Mouse (Mus musculus): ENCODE results near the gene Ces1f. TPM values are rescaled to one million over a fixed set of nuclear protein-coding genes. Genes with fewer than 3 reads are reported as not detected.

Gene Ces1f
- polyA plus RNA-seq (2015; fragmentation: Nextera tagmentation; extraction: Ambion mirVana): not detected in 2 replicates

DNA sequence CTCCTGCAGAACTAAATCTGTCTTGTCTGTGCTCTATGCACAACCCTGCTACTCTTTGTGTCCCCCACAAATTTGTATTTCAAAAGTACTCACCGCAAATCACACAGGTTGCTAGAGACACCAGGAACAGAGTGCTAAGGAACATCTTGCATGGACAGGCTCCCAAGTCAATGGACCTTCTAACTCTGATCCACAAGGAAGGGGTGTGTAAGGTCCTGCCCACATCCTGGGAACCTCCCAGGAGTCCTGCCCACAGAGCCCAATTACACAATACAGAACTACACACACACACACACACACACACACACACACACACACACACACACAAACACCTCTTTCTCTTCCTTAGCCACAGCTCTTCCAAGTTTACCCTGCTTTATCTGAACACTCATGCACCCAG is at the start of gene Ces1f:
Ces1f (minus strand) TSS at position 192 of the 400 bp plus-strand sequence.
- H3K4me2 ChIP-seq (replicated peaks): no peak within 1 kb of the TSS
- no peak within 1 kb of the TSS for H3K27ac ChIP-seq (replicated peaks)
- no peaks in the 10 kb centered on the region for H3K4me1 ChIP-seq
- no peaks in the 10 kb centered on the region for H3K27me3 ChIP-seq
- no peak within 1 kb of the TSS for H3K4me3 ChIP-seq (replicated peaks)
- WGBS: 92% methylated on average over 1 of the region's 1 CpGs
- no peaks in the 10 kb centered on the region for H3K36me3 ChIP-seq
- ATAC-seq (ENCODE audit: insufficient number of reproducible peaks, low FRiP score, low TSS enrichment, low read depth): no peak
- no peaks in the 10 kb centered on the region for H3K9me3 ChIP-seq (replicated peaks)
- no peak within 1 kb of the TSS for H3K9ac ChIP-seq

DNA sequence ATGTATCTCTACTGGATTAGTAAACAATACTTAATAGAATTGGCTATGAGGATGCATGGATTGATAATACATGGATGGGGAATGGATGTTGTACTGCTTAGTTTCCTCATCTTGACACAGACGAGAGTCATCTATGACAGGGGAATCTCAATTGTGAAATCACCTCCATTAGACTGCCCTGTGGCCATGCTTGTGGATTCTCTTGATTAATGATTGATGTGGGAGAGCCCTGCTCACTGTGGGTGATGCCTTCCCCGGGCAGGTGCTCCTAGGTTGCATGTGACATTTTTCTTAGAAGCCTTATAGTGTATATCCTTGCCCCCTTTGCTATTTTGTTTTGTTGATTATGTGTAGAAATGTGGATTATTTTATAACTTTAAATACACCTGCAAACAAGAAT is 45.6 kb upstream of the Ces1f start:
- Histone ChIP-seq H3K9me3 (replicated peaks) (no peaks in the 10 kb centered on the region), H3K4me3 (replicated peaks) (no peak overlapping the region), H3K27me3 (no peaks in the 10 kb centered on the region), H3K4me1 (no peaks in the 10 kb centered on the region), H3K36me3 (no peaks in the 10 kb centered on the region), H3K4me2 (replicated peaks) (no peak overlapping the region), H3K27ac (replicated peaks) (no peak overlapping the region), H3K9ac (no peak overlapping the region)
- ATAC-seq (ENCODE audit: insufficient number of reproducible peaks, low FRiP score, low TSS enrichment, low read depth): no peak
- 59% methylated on average over 2 of the region's 2 CpGs for WGBS

DNA sequence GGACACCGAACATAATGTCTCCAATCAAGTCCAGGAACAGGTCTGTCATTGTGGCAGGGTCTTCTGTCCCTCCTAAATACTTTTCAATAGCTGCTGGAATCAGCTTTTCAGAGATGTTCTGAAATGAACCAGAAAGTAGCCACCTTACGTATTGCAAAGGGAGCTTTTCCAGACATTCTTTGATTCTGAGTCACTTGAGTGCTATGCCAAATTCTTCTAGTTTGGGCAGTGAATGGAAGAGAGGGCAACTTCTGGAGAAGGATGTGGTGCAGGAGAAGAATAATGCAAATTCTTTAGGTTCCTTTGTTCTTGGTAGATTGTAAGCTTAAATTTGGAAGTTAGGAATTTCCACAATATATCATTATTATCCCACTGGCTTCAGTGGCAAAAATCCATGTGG is 37.5 kb upstream of the Ces1f start:
- Histone ChIP-seq H3K4me2 (replicated peaks) (no peak overlapping the region), H3K9ac (no peak overlapping the region), H3K27ac (replicated peaks) (no peak overlapping the region), H3K9me3 (replicated peaks) (no peaks in the 10 kb centered on the region), H3K4me3 (replicated peaks) (no peak overlapping the region), H3K27me3 (no peaks in the 10 kb centered on the region), H3K4me1 (no peaks in the 10 kb centered on the region), H3K36me3 (no peaks in the 10 kb centered on the region)
- WGBS: 81% methylated on average over 2 of the region's 2 CpGs
- no peak for ATAC-seq (ENCODE audit: insufficient number of reproducible peaks, low FRiP score, low TSS enrichment, low read depth)

- H3K9me3 ChIP-seq (replicated peaks): no peaks in the 10 kb centered on the region
- H3K27me3 ChIP-seq: no peaks in the 10 kb centered on the region
- no peak overlapping the region for H3K9ac ChIP-seq
- 89% methylated on average over 2 of the region's 2 CpGs for WGBS
- H3K36me3 ChIP-seq: no peaks in the 10 kb centered on the region
- H3K4me3 ChIP-seq (replicated peaks): no peak overlapping the region
- H3K4me2 ChIP-seq (replicated peaks): no peak overlapping the region
- no peak overlapping the region for H3K27ac ChIP-seq (replicated peaks)
- no peaks in the 10 kb centered on the region for H3K4me1 ChIP-seq
- ATAC-seq (ENCODE audit: insufficient number of reproducible peaks, low FRiP score, low TSS enrichment, low read depth): no peak
Observed at GRCm38 (mm10) chr8:93315557-93315956, 36.0 kb upstream of the Ces1f start.

DNA sequence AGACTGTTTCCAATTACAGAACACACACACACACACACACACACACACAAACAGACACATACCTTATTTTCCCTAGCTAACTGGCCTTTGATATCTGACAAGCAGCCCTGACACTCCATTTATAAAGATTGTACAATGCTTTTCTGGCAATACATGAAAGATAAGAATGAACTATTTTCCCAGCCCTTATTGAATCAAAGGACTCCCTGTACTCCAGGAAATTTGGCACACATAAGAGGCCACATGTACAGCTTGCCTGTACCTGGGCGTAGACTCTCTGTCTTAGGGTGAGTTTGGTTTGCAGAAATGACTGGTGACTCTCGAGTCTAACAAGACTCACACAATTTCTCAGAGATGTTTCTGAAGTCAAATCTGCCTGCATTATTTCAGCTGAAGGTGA is 4.3 kb upstream of the Ces1f start:
- no peak overlapping the region for H3K4me2 ChIP-seq (replicated peaks)
- H3K9me3 ChIP-seq (replicated peaks): no peaks in the 10 kb centered on the region; the same call in 1 of the 2 replicates
- H3K27ac ChIP-seq (replicated peaks): no peak overlapping the region
- no peaks in the 10 kb centered on the region for H3K27me3 ChIP-seq
- H3K4me1 ChIP-seq: no peaks in the 10 kb centered on the region
- H3K36me3 ChIP-seq: no peaks in the 10 kb centered on the region
- 70% methylated on average over 2 of the region's 2 CpGs for WGBS
- no peak overlapping the region for H3K9ac ChIP-seq
- no peak for ATAC-seq (ENCODE audit: insufficient number of reproducible peaks, low FRiP score, low TSS enrichment, low read depth)
- no peak overlapping the region for H3K4me3 ChIP-seq (replicated peaks)

- WGBS: 81% methylated on average over 3 of the region's 3 CpGs
- Histone ChIP-seq H3K9ac (no peak overlapping the region), H3K27me3 (no peaks in the 10 kb centered on the region)
Observed at GRCm38 (mm10) chr8:93282349-93282748, 2.8 kb upstream of the Ces1f start.

DNA sequence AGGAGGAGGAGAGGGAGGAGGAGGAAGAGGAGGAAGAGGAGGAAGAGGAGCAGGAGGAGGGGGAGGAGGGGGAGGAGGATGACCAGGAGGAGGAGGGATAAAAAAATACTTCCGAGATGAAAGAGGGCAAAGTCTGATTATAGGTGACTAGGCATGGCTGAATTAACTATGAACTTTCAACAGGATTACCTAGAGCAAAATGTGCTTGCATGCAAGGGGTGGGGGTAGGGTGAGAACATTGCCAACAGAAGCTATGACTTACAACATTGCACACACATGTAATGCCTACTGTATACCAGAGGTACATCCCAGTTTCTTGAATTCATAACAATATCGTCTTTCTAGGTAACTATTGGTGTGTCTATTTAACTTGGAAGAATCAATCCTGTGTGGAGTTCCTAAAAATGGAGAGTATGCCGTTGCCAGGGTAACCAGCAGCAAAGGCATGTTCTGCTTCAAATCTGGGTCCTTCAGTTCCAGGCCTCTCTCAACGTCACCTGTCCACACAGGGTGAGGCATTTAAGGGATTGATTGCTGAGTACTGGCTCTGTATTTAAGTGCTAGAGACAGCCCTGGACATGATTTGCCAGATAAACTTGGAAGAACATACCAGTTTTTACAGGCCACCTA is 1.3 kb downstream of the Ces1f start:
- no peak overlapping the region for H3K27ac ChIP-seq (replicated peaks)
- H3K9ac ChIP-seq: no peak overlapping the region
- no peak overlapping the region for H3K4me2 ChIP-seq (replicated peaks)
- H3K9me3 ChIP-seq (replicated peaks): no peaks in the 10 kb centered on the region
- H3K36me3 ChIP-seq: no peaks in the 10 kb centered on the region
- no peak overlapping the region for H3K4me3 ChIP-seq (replicated peaks)
- 75% methylated on average over 4 of the region's 4 CpGs for WGBS
- ATAC-seq (ENCODE audit: insufficient number of reproducible peaks, low FRiP score, low TSS enrichment, low read depth): no peak
- no peaks in the 10 kb centered on the region for H3K27me3 ChIP-seq
- no peaks in the 10 kb centered on the region for H3K4me1 ChIP-seq

More at GRCm38 (mm10) chr8:93282349-93282748, 2.8 kb upstream of the Ces1f start:
- H3K4me3 ChIP-seq (replicated peaks): no peak overlapping the region
- no peak overlapping the region for H3K27ac ChIP-seq (replicated peaks)
- no peak for ATAC-seq (ENCODE audit: insufficient number of reproducible peaks, low FRiP score, low TSS enrichment, low read depth)
- no peaks in the 10 kb centered on the region for H3K4me1 ChIP-seq
- H3K4me2 ChIP-seq (replicated peaks): no peak overlapping the region
- no peaks in the 10 kb centered on the region; the same call in 1 of the 2 replicates for H3K9me3 ChIP-seq (replicated peaks)
- H3K36me3 ChIP-seq: no peaks in the 10 kb centered on the region

DNA sequence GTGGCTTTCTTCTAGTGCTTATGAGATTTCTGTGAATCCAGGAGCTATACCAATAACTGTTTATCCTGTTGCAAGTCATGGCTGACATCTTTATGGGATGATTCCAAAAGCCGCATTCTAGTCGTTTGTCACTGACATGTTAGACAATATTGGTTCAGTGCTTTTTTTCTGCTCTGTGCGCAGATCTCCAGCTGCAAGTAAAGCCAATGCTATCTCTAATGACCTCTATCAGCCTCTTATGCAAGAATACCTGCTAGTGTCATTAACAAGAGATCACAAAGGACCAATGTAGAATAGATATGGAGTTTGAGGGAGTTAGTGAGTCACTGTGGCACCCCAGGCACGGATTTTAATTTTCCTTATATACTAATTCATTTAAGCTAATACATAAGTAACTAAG is 4.9 kb downstream of the Ces1f start:
- no peak for ATAC-seq (ENCODE audit: insufficient number of reproducible peaks, low FRiP score, low TSS enrichment, low read depth)
- no peaks in the 10 kb centered on the region for H3K9me3 ChIP-seq (replicated peaks)

DNA sequence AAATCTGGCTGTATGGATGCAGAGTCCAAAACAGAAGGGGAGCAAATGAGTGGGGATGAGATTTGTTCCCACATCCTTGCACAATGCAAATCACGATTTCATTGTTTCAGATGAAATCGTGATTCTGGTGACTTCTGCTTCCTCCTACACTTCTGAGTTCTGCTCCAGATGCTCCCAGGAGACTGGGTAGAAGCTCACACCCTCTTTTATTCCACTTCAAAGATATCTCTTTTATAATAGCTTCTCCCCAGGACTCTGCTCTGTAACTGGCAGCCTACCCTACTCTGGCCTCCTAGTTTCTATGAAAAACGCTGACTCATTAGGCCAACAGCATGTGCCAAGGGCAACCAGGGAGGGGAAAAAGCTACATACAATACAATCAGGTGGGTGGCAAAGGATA is 6.2 kb downstream of the Ces1f start:
- 80% methylated on average over 3 of the region's 3 CpGs for WGBS
- Histone ChIP-seq H3K9ac (no peak overlapping the region), H3K4me1 (no peaks in the 10 kb centered on the region), H3K27ac (replicated peaks) (no peak overlapping the region), H3K9me3 (replicated peaks) (no peaks in the 10 kb centered on the region), H3K27me3 (no peaks in the 10 kb centered on the region), H3K4me2 (replicated peaks) (no peak overlapping the region), H3K36me3 (no peaks in the 10 kb centered on the region), H3K4me3 (replicated peaks) (no peak overlapping the region)
- no peak for ATAC-seq (ENCODE audit: insufficient number of reproducible peaks, low FRiP score, low TSS enrichment, low read depth)

More for the DNA sequence above, 4.9 kb downstream of the Ces1f start:
- Histone ChIP-seq H3K27me3 (no peaks in the 10 kb centered on the region), H3K4me3 (replicated peaks) (no peak overlapping the region), H3K9ac (no peak overlapping the region), H3K27ac (replicated peaks) (no peak overlapping the region), H3K36me3 (no peaks in the 10 kb centered on the region), H3K4me2 (replicated peaks) (no peak overlapping the region), H3K4me1 (no peaks in the 10 kb centered on the region)
- 84% methylated on average over 4 of the region's 4 CpGs for WGBS

- Histone ChIP-seq H3K4me2 (replicated peaks) (no peak overlapping the region), H3K36me3 (no peaks in the 10 kb centered on the region), H3K27me3 (no peaks in the 10 kb centered on the region), H3K4me3 (replicated peaks) (no peak overlapping the region), H3K9ac (no peak overlapping the region), H3K27ac (replicated peaks) (no peak overlapping the region), H3K4me1 (no peaks in the 10 kb centered on the region), H3K9me3 (replicated peaks) (no peaks in the 10 kb centered on the region)
- WGBS: 92% methylated on average over 4 of the region's 4 CpGs
- no peak for ATAC-seq (ENCODE audit: insufficient number of reproducible peaks, low FRiP score, low TSS enrichment, low read depth)
Observed at GRCm38 (mm10) chr8:93272686-93273085, 6.9 kb downstream of the Ces1f start.

DNA sequence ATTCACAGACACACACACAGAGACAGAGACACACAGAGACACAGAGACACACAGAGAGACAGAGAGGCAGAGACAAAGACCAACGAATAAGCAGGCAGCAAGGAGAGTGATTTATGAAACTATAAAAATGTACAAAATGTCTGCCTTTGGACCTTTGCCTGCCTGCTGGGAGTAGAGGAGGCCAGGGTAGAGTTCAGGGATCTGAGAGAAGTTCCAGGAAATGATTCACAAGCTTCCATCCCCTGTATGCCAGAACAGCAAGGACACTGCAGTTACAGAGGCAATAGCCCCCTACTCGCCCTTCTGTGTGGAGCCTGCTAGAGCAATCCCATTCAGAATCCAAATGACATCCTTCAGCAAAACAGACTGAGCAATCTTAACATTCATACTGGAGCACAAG is 18.1 kb downstream of the Ces1f start:
- ATAC-seq (ENCODE audit: insufficient number of reproducible peaks, low FRiP score, low TSS enrichment, low read depth): no peak
- H3K4me1 ChIP-seq: no peaks in the 10 kb centered on the region
- H3K4me3 ChIP-seq (replicated peaks): no peak overlapping the region
- H3K36me3 ChIP-seq: no peaks in the 10 kb centered on the region
- no peaks in the 10 kb centered on the region for H3K9me3 ChIP-seq (replicated peaks)
- no peaks in the 10 kb centered on the region for H3K27me3 ChIP-seq
- no peak overlapping the region for H3K27ac ChIP-seq (replicated peaks)
- 73% methylated on average over 2 of the region's 2 CpGs for WGBS
- no peak overlapping the region for H3K4me2 ChIP-seq (replicated peaks)
- no peak overlapping the region for H3K9ac ChIP-seq

GRCm38 (mm10) chr8:93252400-93252925 is 27.1 kb downstream of the Ces1f start:
- WGBS: 90% methylated on average over 1 of the region's 1 CpGs

More at GRCm38 (mm10) chr8:93252400-93252925, 27.1 kb downstream of the Ces1f start:
- no peak overlapping the region for H3K27ac ChIP-seq (replicated peaks)
- no peaks in the 10 kb centered on the region for H3K27me3 ChIP-seq
- H3K9me3 ChIP-seq (replicated peaks): no peaks in the 10 kb centered on the region
- H3K4me1 ChIP-seq: no peaks in the 10 kb centered on the region
- no peak overlapping the region for H3K9ac ChIP-seq
- no peak overlapping the region for H3K4me2 ChIP-seq (replicated peaks)
- H3K36me3 ChIP-seq: no peaks in the 10 kb centered on the region
- no peak for ATAC-seq (ENCODE audit: insufficient number of reproducible peaks, low FRiP score, low TSS enrichment, low read depth)
- H3K4me3 ChIP-seq (replicated peaks): no peak overlapping the region

Measured in embryonic facial prominence, embryonic 15.5 days (tissue).